Mouse (Mus musculus) urinary bladder, adult 2 months (tissue): ENCODE measurements around the gene Itpa. TPM values are rescaled to one million over a fixed set of nuclear protein-coding genes. Genes with fewer than 3 reads are reported as not detected.
A peak's percentile ranks its signal among the peaks of the same experiment; 100 is the strongest.

Experiments used
- DNase-seq: peaks from one replicate; pipeline ENCODE4 v3.0.0; 2022; ENCODE audit warnings: low spot score
- polyA plus RNA-seq: library from polyadenylated mRNA; depleted of rRNA; stranded (reverse); fragments of >200 nt; gene quantifications from 2 replicates; pipeline ENCODE4 v1.2.3, GENCODE M21; 2012

The Itpa gene
- polyA plus RNA-seq, 1 experiment, result 46.0 TPM

DNA sequence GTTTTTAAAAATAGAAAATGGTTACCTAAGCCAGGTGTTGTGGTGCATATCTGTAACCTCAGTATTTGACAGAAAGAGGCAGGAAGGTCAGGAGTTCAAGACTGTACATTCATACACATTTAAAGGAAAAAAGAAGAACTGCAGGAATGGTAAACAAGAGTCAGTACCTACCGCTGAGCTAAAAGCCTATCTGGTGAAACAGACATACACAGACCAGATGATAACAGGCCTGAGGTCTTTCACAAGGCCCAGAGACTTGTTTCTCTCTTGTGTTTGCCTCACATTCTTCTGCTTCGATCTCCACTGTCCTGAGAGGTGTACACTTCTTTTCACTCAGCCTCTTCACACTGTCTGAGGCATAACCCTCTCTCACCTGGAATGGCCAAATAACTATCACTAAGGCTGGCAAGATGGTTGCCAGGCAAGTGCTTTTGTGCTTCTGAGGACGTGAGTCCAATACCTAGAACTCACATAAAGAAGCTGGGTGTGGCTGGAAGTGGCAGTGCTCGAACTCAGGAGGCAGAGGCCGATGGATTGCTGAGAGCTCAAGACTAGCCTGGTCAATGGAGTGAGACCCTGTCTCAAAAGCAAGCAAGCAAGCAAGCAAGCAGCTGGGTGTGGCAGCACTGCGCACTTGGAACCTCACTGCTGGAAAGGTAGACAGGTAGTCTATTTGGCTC is 11.6 kb upstream of the Itpa start:
- DNase-seq, result no peak

DNA sequence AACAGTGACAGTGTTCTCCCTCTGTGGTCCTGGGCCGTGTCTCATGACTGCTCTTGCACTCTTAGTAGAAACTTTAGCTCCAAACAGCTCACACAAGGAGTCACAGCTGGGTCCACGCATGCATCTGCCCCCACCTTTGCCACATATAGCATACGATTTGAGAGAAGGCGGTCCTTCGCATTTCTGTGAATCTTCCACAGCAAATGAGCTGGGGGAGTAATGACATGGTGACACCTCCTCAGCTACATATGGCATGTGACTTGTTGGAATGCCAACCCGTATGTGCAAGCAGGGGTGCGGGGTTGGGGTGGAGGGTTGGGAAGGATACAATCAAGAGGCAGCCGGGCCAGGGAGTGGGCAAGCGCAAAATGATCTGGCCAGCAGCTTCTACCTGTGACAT is 10.9 kb upstream of the Itpa start:
- no peak for DNase-seq

DNA sequence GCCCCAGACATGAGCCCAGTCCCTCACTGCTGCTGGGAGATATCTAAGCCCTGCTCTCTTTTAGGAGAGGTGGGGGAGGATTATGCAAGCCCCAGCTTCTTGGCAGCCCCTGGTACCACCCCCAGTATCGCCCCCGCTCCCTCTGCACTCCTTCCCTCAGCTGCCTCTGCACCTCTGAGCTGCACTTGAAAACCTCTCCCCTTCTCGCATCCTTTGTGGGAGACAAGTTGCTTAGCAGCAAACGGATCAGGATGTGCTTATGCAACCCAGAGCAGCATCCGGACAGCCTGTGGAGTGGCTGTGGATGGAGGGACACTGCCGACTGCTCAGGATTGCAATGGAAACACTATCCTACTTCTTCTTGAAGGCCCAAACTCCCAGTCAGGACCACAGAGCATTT is 9.9 kb upstream of the Itpa start:
- DNase-seq, result no peak

DNA sequence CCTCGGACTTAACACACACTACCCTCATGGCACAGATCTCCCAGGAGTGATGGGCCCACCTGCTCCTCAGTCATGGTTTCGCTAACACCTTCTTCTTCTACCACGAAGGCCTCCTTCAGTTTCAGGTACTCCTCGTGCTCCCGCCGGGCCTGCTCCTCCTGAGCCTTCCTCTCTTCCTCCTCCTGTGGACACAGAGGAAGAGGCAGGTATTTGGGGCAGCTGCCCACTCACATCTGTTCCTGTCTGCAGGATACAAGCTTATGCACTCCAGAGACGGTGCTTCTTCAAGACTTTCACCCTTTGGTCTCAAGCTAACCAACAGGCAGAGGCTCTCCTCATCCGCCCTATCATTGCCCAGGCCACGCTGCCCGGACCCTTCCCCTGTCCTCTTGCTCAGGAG is 8.9 kb upstream of the Itpa start:
- DNase-seq, result no peak

DNA sequence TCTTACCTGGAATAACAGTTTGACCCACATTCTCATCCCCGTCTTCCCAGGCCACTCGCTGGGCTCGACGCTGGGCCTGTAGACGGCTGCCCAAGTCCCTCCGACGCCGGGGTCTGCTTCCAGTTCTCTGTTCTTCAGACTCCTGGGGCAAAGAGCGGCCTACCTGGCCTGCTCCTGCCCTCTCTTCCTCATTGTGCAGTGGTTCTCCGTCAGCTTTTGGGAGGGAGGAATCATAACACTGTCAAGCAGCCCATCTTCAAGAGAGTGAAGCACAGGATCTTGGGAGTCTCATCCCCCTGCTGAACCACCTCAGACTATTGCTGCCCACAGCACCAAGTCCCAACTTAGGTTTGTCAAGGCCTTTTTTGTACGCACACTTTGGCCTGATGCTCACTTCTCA is 4.1 kb upstream of the Itpa start:
- no peak for DNase-seq

GRCm38 (mm10) chr2:130664102-130664701 is 3.2 kb upstream of the Itpa start, which contains the start of gene Ddrgk1:
Gene Ddrgk1 (minus strand): TSS chr2:130664659.
- peak; percentile 89 for DNase-seq

DNA sequence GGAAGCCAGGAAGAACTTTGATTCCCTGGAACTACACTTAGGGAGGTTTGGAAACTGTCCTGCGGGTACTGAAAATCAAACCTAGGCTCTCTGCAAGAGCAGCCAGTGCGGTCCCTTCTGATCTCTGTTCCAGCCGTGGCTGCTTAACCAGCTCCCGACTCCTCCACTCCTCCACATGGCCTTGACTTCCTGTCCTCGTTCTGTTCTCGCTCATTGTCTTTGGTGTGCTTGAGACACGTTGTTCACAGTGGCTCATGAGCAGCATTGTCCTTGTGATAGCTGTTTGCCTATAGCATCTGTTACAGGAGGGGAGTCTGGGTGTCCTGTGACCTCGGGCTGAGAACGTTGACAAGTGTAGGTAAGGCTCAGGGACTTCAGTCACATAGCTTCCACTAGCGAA is 9.8 kb downstream of the Itpa start:
- DNase-seq, result no peak

DNA sequence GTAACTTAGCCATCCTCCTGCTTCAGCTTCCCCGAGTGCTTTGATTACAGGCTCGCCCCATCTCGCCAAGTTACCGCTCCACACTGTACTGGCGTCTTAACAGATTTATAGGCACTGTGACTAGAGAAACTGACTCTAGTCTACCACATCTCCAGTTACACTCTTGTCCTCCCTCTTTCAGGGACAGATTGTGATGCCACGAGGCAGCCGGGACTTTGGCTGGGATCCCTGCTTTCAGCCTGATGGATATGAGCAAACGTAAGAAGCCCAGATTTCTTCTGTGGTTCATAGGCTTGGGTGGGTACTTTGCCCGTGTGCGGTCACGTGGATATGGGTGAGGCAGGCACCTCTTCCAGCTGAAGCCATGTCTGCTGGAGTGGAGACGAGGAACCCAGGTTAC is 11.7 kb downstream of the Itpa start:
- no peak for DNase-seq

GRCm38 (mm10) chr2:130679899-130680298 is 12.5 kb downstream of the Itpa start:
- DNase-seq, result no peak

- no peak for DNase-seq
These were observed 14.1 kb downstream of the Itpa start for GRCm38 (mm10) chr2:130681531-130681930.

DNA sequence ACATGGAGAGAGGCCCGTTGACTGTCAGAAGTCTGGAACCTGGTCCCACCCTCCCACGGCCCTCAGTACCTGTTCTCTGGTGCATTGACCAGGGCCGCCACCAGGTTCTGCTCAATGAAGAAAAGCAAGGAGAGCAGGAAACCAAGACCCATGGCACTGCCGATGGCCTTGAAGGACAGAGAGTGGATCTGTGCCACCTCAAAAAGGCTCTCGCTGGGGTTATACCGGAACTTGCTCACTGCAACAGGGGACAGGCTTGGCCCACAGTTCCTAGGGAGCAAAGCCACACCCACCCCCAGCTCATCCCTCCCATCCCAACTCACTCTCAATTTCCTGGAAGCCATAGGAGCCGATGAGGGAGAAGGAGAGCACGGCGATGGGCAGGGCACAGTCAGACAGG is 18.0 kb downstream of the Itpa start:
- no peak for DNase-seq

DNA sequence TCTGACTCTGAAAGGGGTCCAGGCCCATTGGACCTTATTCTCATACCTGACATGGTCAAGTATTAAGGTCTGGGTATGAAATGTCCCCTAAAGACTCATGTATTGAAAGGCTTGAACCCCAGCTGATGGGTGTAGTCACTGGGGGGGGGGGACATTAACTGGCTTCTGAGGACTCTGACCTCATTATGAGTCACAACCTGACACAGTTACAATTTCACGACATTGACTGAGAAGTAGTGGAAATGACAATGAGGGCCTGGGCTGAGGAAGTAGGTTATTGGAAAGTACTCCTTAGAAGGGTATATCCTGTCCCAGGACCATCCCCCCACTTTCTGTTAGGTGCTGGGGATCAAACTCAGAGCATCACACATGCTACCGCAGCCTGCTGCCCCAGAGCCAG is 21.6 kb downstream of the Itpa start:
- DNase-seq, result no peak

DNA sequence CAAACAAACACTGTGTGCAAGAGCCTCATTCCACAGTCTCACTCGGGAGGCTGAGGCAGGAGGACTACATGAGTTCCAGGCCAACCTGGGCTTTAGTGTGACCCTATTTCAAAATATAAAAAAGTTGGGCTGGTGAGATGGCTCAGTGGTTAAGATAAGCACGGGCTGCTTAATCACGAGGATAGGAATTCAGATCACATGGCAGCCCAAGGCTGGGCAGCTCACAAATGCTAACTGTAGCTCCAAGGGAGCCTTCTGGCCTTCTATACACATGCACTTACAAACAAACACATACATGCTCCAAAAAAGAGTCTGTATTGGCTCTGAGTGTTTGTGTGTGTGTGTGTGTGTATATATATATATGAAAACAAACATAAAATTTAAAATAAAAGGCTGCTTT is 26.2 kb downstream of the Itpa start:
- no peak for DNase-seq

- no peak for DNase-seq
These were observed 29.3 kb downstream of the Itpa start for GRCm38 (mm10) chr2:130696700-130697152.

- DNase-seq, result peak; percentile 40
These were observed 29.9 kb downstream of the Itpa start, which contains the start of gene Slc4a11 for GRCm38 (mm10) chr2:130697153-130697810. Gene Slc4a11 (minus strand): TSS chr2:130697519.

DNA sequence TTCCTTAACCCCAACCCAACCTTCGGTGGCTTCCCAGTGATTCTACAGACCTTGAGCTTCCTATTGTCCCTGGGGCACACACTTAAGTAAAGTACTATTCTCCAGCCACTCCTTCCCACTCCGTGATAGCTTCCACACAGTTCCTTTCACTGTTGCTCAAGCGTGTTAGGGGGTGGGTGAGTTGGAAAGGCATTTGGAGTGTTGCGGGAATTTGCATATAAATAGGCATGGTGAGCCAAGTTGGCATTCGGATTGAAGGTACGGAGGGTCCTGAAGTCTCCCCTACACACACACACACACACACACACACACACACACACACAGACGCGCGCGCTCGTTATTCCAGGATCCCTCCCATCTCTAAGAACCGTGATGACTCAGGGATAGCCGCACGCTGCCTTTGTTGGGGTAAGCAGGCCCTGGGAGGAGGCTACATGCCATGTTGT is 30.4 kb downstream of the Itpa start:
- no peak for DNase-seq

DNA sequence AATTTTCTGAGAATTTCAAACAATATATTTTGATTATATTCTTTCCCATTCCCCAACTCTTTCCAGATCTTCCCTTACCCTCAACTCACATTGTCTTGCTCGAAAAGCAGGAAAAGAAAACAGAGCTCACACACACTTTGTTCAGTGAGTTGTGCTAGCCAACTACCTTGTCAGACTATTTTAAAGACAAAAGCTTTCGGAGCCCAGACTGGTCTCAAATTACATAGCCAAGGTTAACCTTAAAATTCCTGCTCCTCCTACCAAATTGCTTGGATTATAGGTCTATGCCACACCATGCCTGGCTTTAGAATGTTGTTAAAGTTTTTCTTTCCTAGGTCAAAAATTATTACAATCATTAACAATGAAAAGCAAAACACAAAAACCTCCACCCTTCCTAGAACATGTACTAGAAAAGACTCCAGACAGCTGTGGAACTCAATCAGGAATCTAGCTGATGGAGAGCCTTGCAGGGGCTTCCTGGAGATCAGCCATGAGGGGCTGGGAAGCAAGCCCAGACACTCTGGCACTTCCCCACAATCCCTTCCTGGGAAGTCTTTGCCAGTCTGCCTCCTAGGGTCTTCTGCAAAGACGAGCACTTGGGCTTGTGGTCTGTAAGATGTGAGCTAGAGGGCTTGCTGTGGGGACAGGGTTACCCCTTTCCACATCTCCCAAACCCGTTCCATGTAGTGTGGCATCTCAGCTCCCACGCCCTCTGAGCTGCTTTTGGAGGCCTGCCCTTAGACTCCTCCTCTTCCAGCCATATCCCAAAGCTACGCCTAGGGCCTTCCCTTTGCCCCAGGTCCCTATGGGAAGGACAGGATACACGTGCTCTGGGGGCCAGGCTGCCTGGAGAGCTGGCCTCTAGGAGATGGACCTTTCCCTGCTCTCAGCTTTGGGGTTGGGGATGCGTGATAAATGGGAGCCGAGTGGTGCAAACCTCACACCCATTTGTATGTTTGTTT is 36.9 kb downstream of the Itpa start:
- no peak for DNase-seq

GRCm38 (mm10) chr2:130705178-130705577 is 37.8 kb downstream of the Itpa start:
- DNase-seq, result no peak

- DNase-seq, result no peak
These were observed 39.2 kb downstream of the Itpa start for GRCm38 (mm10) chr2:130706602-130707001.

DNA sequence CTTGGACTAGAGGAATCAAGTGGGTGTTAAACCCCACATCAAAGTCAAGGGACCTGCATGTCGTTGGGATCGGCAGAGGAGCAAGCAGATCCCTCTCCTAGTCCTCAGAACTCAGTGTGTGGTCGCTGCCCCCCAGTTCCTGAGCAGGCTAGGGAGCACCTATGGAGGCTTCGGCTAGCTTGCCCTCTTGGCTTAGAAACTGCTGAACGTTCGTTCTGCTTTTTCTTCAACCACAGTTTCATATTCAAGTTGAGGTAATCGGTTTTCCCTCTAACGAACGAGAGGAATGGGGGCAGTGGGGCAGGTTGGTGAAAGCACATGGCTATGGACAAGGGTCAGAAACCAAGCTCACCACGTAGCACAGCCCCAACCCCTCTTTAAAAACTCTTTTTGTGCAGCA is 39.6 kb downstream of the Itpa start:
- no peak for DNase-seq

GRCm38 (mm10) chr2:130717951-130718350 is 50.5 kb downstream of the Itpa start:
- DNase-seq, result no peak

DNA sequence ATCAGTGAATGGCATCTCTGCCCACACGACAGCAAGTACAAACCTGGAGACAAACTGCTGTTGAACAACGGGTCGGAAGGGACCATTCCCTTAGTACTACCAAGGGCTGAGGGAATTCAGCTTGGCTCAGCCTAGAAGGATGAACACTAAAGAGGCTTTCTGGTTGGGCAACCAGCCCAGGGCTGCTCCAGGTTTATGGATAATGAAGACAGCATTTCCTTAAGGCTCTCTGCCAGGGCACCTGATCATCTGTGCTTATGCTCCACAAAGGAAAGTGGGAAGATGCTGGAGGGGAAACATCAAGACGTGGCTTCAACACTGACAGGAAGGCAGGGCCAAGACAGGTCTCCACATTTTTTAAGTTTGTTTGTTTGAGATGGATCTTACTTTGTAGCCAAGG is 57.0 kb downstream of the Itpa start:
- no peak for DNase-seq
